11 mouse cellular contexts compared by ENCODE assay signal in genomic region chr17:4265946-4266345, GRCm38 (mm10).
DNase-seq lines count a peak whose midpoint lies in the region; ATAC-seq and TF ChIP-seq lines count a peak whose summit lies in the region.
"Had no signal": no experiment of that assay in that cellular context is flagged by ENCODE, and none has a peak within 500 bp of the region (broad histone marks: within the 10 kb centered on the region; RNA-seq: fewer than 3 reads in every experiment).

No protein-coding gene starts in this region.

- WGBS in lung, embryonic 14.5 days = 1% methylated on average over 6 of the region's 6 CpGs
- 3% methylated on average over 6 of the region's 6 CpGs for WGBS in forebrain, embryonic 14.5 days
- WGBS in neural tube, embryonic 15.5 days = 9% methylated on average over 6 of the region's 6 CpGs

- no peak overlapping the region for H3K4me3 ChIP-seq in lung, embryonic 14.5 days (ENCODE audit: low read depth, low read length)
- no peak overlapping the region for H3K4me3 ChIP-seq in forebrain, embryonic 14.5 days (ENCODE audit: low read depth, low read length)
- no peak overlapping the region for H3K4me3 ChIP-seq in neural tube, embryonic 15.5 days (replicated peaks)

- no peak for TF ChIP-seq CTCF in lung, embryonic 14.5 days (IDR thresholded peaks at IDR 0.05; ENCODE audit: low read depth)

- peak overlapping the region; percentile 39 for H3K4me2 ChIP-seq in lung, embryonic 14.5 days
- H3K4me2 ChIP-seq in forebrain, embryonic 14.5 days (ENCODE audit: low read length) = no peak overlapping the region
- H3K4me2 ChIP-seq in neural tube, embryonic 15.5 days = peak overlapping the region; percentile 15; the same call in 1 of the 2 replicates

- peaks cover 7% of the 10 kb centered on the region; the same call in 1 of the 2 replicates for H3K4me1 ChIP-seq in lung, embryonic 14.5 days (ENCODE audit: insufficient read depth)
- H3K4me1 ChIP-seq in forebrain, embryonic 14.5 days (ENCODE audit: control insufficient read depth, insufficient read depth, low read length) = peaks cover 14% of the 10 kb centered on the region
- peaks cover 23% of the 10 kb centered on the region for H3K4me1 ChIP-seq in neural tube, embryonic 15.5 days

- no peaks in the 10 kb centered on the region for H3K9me3 ChIP-seq in lung, embryonic 14.5 days (ENCODE audit: low read depth, low read length)
- H3K9me3 ChIP-seq in forebrain, embryonic 14.5 days (replicated peaks; ENCODE audit: control insufficient read depth, low read length) = no peaks in the 10 kb centered on the region
- no peaks in the 10 kb centered on the region for H3K9me3 ChIP-seq in neural tube, embryonic 15.5 days (replicated peaks)

- DNase-seq in lung, embryonic 14.5 days = no peak
- DNase-seq in lung, adult 18-20 months = no peak
- peak; percentile 51 for DNase-seq in forebrain, embryonic 14.5 days (ENCODE audit: low spot score)
- DNase-seq in kidney, postnatal 36 days = peak; percentile 16 to 21
- DNase-seq in cerebellum, adult 9-11 months = no peak
- no peak for DNase-seq in heart, postnatal 4 days
- DNase-seq in layer of hippocampus, adult 18-20 months (ENCODE audit: low spot score in 2 of 2) = no peak
- DNase-seq: heart, postnatal 14 days; right cerebral cortex, postnatal 25 days; thymus, postnatal 25 days had no signal

- no peaks in the 10 kb centered on the region for H3K36me3 ChIP-seq in lung, embryonic 14.5 days (ENCODE audit: insufficient read depth)
- H3K36me3 ChIP-seq in forebrain, embryonic 14.5 days (ENCODE audit: control insufficient read depth, insufficient read depth, low read length) = no peaks in the 10 kb centered on the region
- no peaks in the 10 kb centered on the region for H3K36me3 ChIP-seq in neural tube, embryonic 15.5 days

- H3K27me3 ChIP-seq in lung, embryonic 14.5 days (ENCODE audit: insufficient read depth, low read length) = no peaks in the 10 kb centered on the region
- H3K27me3 ChIP-seq in forebrain, embryonic 14.5 days (replicated peaks; ENCODE audit: control insufficient read depth, insufficient read depth, low read length) = no peaks in the 10 kb centered on the region
- H3K27me3 ChIP-seq in neural tube, embryonic 15.5 days (replicated peaks) = no peaks in the 10 kb centered on the region

- ATAC-seq in lung, embryonic 14.5 days (ENCODE audit: insufficient read depth) = no peak
- ATAC-seq in forebrain, embryonic 14.5 days = no peak
- ATAC-seq in neural tube, embryonic 15.5 days (ENCODE audit: low FRiP score) = no peak

- no peak overlapping the region for H3K27ac ChIP-seq in lung, embryonic 14.5 days (ENCODE audit: low read depth)
- no peak overlapping the region for H3K27ac ChIP-seq in forebrain, embryonic 14.5 days (ENCODE audit: low read depth, low read length)
- H3K27ac ChIP-seq in neural tube, embryonic 15.5 days (replicated peaks) = 0 out of 2 replicates have a peak overlapping the region, but pooled peaks have one; percentile 18

- no peak overlapping the region for H3K9ac ChIP-seq in lung, embryonic 14.5 days
- H3K9ac ChIP-seq in forebrain, embryonic 14.5 days (ENCODE audit: low read length) = no peak overlapping the region
- no peak overlapping the region for H3K9ac ChIP-seq in neural tube, embryonic 15.5 days (replicated peaks)

Comparison
In these comparisons a context has a peak if more than half of its experiments do, and no peak if none do; other contexts are left out.
1. DNase-seq: peak in forebrain, embryonic 14.5 days (single experiment) and kidney, postnatal 36 days (2 of 2); none in lung, embryonic 14.5 days (single experiment), lung, adult 18-20 months (0 of 2), cerebellum, adult 9-11 months (single experiment), heart, postnatal 4 days (single experiment) and layer of hippocampus, adult 18-20 months (0 of 2).